Mouse (Mus musculus) testis, adult 2 months (tissue): ENCODE measurements around the gene Col23a1.
"Not testable (repeated sequence)": the region's sequence is repeated elsewhere in the genome, so short reads cannot be mapped to it uniquely, and the experiment has no call there.

Experiments
- CTCF ChIP-seq: fragments of 200-500 bp; IDR thresholded peaks from 2 replicates; pipeline ENCODE4 v1.5.1; 2012; ENCODE audit warnings: low read depth, mild to moderate bottlenecking, inconsistent platforms, low read length, moderate library complexity; ENCODE audit not compliant: control insufficient read depth, insufficient read depth, insufficient replicate concordance
- POLR2A ChIP-seq: fragments of 200-500 bp; IDR thresholded peaks from 2 replicates; pipeline ENCODE4 v1.6.1; 2012; ENCODE audit warnings: low read depth, mild to moderate bottlenecking, inconsistent platforms, low read length, moderate library complexity; ENCODE audit not compliant: control insufficient read depth

GRCm38 (mm10) chr11:51633200-51633599 is 343.5 kb downstream of the Col23a1 start:
- TF ChIP-seq CTCF, POLR2A: not testable (repeated sequence)
